Mouse (Mus musculus): ENCODE measurements around the gene Hist1h2bg. TPM values are rescaled to one million over a fixed set of nuclear protein-coding genes. Genes with fewer than 3 reads are reported as not detected.
A peak's percentile ranks its signal among the peaks of the same experiment; 100 is the strongest.

Gene Hist1h2bg
- 14.5 and 18.7 TPM in 2 replicates for polyA plus RNA-seq (2012)

GRCm38 (mm10) chr13:23571022-23571503 is at the start of gene Hist1h2bg, which contains the start of gene Hist1h2ae:
TSS of gene Hist1h2bg (plus strand) at chr13:23571396.
TSS of gene Hist1h2ae (minus strand) at chr13:23571220.
- Histone ChIP-seq H3K36me3 (ENCODE audit: control insufficient read depth) (no peaks in the 10 kb centered on the region; the same call in 1 of the 2 replicates), H3K27me3 (ENCODE audit: control insufficient read depth) (no peaks in the 10 kb centered on the region), H3K4me1 (ENCODE audit: control insufficient read depth) (peaks cover 38% of the 10 kb centered on the region), H3K4me3 (replicated peaks) (peak within 1 kb of the TSS; percentile 72), H3K9me3 (ENCODE audit: control insufficient read depth, low read length) (no peaks in the 10 kb centered on the region)
- no peak for TF ChIP-seq TAL1 (IDR thresholded peaks at IDR 0.05; ENCODE audit: low read length)
- no peak for TF ChIP-seq GATA1 (IDR thresholded peaks at IDR 0.05; ENCODE audit: low read length)

GRCm38 (mm10) chr13:23521703-23522102 is 49.5 kb upstream of the Hist1h2bg start:
- Histone ChIP-seq H3K36me3 (ENCODE audit: control insufficient read depth) (no peaks in the 10 kb centered on the region), H3K9me3 (ENCODE audit: control insufficient read depth, low read length) (no peaks in the 10 kb centered on the region), H3K4me1 (ENCODE audit: control insufficient read depth) (peaks cover 57% of the 10 kb centered on the region), H3K4me3 (replicated peaks) (peak overlapping the region; percentile 56), H3K27me3 (ENCODE audit: control insufficient read depth) (no peaks in the 10 kb centered on the region)
- no peak for TF ChIP-seq GATA1 (IDR thresholded peaks at IDR 0.05; ENCODE audit: low read length)
- no peak for TF ChIP-seq TAL1 (IDR thresholded peaks at IDR 0.05; ENCODE audit: low read length)

- TF ChIP-seq GATA1 (IDR thresholded peaks at IDR 0.05; ENCODE audit: low read length): no peak
- H3K36me3 ChIP-seq (ENCODE audit: control insufficient read depth): no peaks in the 10 kb centered on the region
- peaks cover 61% of the 10 kb centered on the region for H3K4me1 ChIP-seq (ENCODE audit: control insufficient read depth)
- H3K4me3 ChIP-seq (replicated peaks): no peak overlapping the region
- H3K27me3 ChIP-seq (ENCODE audit: control insufficient read depth): no peaks in the 10 kb centered on the region
- H3K9me3 ChIP-seq (ENCODE audit: control insufficient read depth, low read length): no peaks in the 10 kb centered on the region
Observed at GRCm38 (mm10) chr13:23523976-23524375, 47.2 kb upstream of the Hist1h2bg start.

GRCm38 (mm10) chr13:23524654-23525053 is 46.5 kb upstream of the Hist1h2bg start:
- Histone ChIP-seq H3K36me3 (ENCODE audit: control insufficient read depth) (no peaks in the 10 kb centered on the region), H3K27me3 (ENCODE audit: control insufficient read depth) (no peaks in the 10 kb centered on the region), H3K4me3 (replicated peaks) (no peak overlapping the region), H3K4me1 (ENCODE audit: control insufficient read depth) (peaks cover 62% of the 10 kb centered on the region), H3K9me3 (ENCODE audit: control insufficient read depth, low read length) (no peaks in the 10 kb centered on the region)
- TF ChIP-seq GATA1 (IDR thresholded peaks at IDR 0.05; ENCODE audit: low read length): no peak
- TF ChIP-seq TAL1 (IDR thresholded peaks at IDR 0.05; ENCODE audit: low read length): no peak

GRCm38 (mm10) chr13:23525901-23526300 is 45.3 kb upstream of the Hist1h2bg start:
- TF ChIP-seq TAL1 (IDR thresholded peaks at IDR 0.05; ENCODE audit: low read length) (no peak), GATA1 (IDR thresholded peaks at IDR 0.05; ENCODE audit: low read length) (no peak)
- Histone ChIP-seq H3K27me3 (ENCODE audit: control insufficient read depth) (no peaks in the 10 kb centered on the region), H3K4me1 (ENCODE audit: control insufficient read depth) (peaks cover 54% of the 10 kb centered on the region), H3K4me3 (replicated peaks) (peak overlapping the region; percentile 59), H3K9me3 (ENCODE audit: control insufficient read depth, low read length) (no peaks in the 10 kb centered on the region), H3K36me3 (ENCODE audit: control insufficient read depth) (no peaks in the 10 kb centered on the region)

GRCm38 (mm10) chr13:23526312-23526711 is 44.9 kb upstream of the Hist1h2bg start:
- no peak for TF ChIP-seq GATA1 (IDR thresholded peaks at IDR 0.05; ENCODE audit: low read length)
- TF ChIP-seq TAL1 (IDR thresholded peaks at IDR 0.05; ENCODE audit: low read length): no peak
- H3K9me3 ChIP-seq (ENCODE audit: control insufficient read depth, low read length): no peaks in the 10 kb centered on the region
- H3K4me1 ChIP-seq (ENCODE audit: control insufficient read depth): peaks cover 51% of the 10 kb centered on the region
- H3K36me3 ChIP-seq (ENCODE audit: control insufficient read depth): no peaks in the 10 kb centered on the region
- no peaks in the 10 kb centered on the region for H3K27me3 ChIP-seq (ENCODE audit: control insufficient read depth)
- peak overlapping the region; percentile 59 for H3K4me3 ChIP-seq (replicated peaks)

GRCm38 (mm10) chr13:23529005-23529404 is 42.2 kb upstream of the Hist1h2bg start:
- peaks cover 59% of the 10 kb centered on the region for H3K4me1 ChIP-seq (ENCODE audit: control insufficient read depth)
- no peaks in the 10 kb centered on the region for H3K36me3 ChIP-seq (ENCODE audit: control insufficient read depth)

GRCm38 (mm10) chr13:23529480-23530165 is 41.6 kb upstream of the Hist1h2bg start:
- Histone ChIP-seq H3K36me3 (ENCODE audit: control insufficient read depth) (no peaks in the 10 kb centered on the region), H3K9me3 (ENCODE audit: control insufficient read depth, low read length) (no peaks in the 10 kb centered on the region), H3K27me3 (ENCODE audit: control insufficient read depth) (no peaks in the 10 kb centered on the region), H3K4me1 (ENCODE audit: control insufficient read depth) (peaks cover 55% of the 10 kb centered on the region), H3K4me3 (replicated peaks) (peak overlapping the region; percentile 80)
- TF ChIP-seq TAL1 (IDR thresholded peaks at IDR 0.05; ENCODE audit: low read length): no peak
- no peak for TF ChIP-seq GATA1 (IDR thresholded peaks at IDR 0.05; ENCODE audit: low read length)

More at GRCm38 (mm10) chr13:23529005-23529404, 42.2 kb upstream of the Hist1h2bg start:
- H3K9me3 ChIP-seq (ENCODE audit: control insufficient read depth, low read length): no peaks in the 10 kb centered on the region
- no peaks in the 10 kb centered on the region for H3K27me3 ChIP-seq (ENCODE audit: control insufficient read depth)
- H3K4me3 ChIP-seq (replicated peaks): peak overlapping the region; percentile 24
- TF ChIP-seq TAL1 (IDR thresholded peaks at IDR 0.05; ENCODE audit: low read length) (no peak), GATA1 (IDR thresholded peaks at IDR 0.05; ENCODE audit: low read length) (no peak)

GRCm38 (mm10) chr13:23530181-23530900 is 40.9 kb upstream of the Hist1h2bg start:
- Histone ChIP-seq H3K27me3 (ENCODE audit: control insufficient read depth) (no peaks in the 10 kb centered on the region), H3K4me1 (ENCODE audit: control insufficient read depth) (peaks cover 50% of the 10 kb centered on the region)

More at GRCm38 (mm10) chr13:23530181-23530900, 40.9 kb upstream of the Hist1h2bg start:
- peak overlapping the region; percentile 80 for H3K4me3 ChIP-seq (replicated peaks)
- H3K36me3 ChIP-seq (ENCODE audit: control insufficient read depth): no peaks in the 10 kb centered on the region
- H3K9me3 ChIP-seq (ENCODE audit: control insufficient read depth, low read length): no peaks in the 10 kb centered on the region
- TF ChIP-seq GATA1 (IDR thresholded peaks at IDR 0.05; ENCODE audit: low read length) (no peak), TAL1 (IDR thresholded peaks at IDR 0.05; ENCODE audit: low read length) (no peak)

Measured in erythroblast, embryonic 14.5 days (primary cell).